Mouse (Mus musculus) gastrocnemius, adult 2 months (tissue): ENCODE measurements around the gene Gm28998. TPM values are rescaled to one million over a fixed set of nuclear protein-coding genes. Genes with fewer than 3 reads are reported as not detected.
"Not testable (repeated sequence)": the region's sequence is repeated elsewhere in the genome, so short reads cannot be mapped to it uniquely, and the experiment has no call there.

Source experiments
- DNase-seq: peaks from one replicate; pipeline ENCODE4 v3.0.0; 2022
- H3K27ac ChIP-seq: fragments of 200-600 bp; 2 replicates; pipeline ENCODE4 v1.8.1; 2022; ENCODE audit warnings: mild to moderate bottlenecking
- H3K4me3 ChIP-seq: fragments of 200-600 bp; 2 replicates; pipeline ENCODE4 v1.8.1; 2022; ENCODE audit warnings: mild to moderate bottlenecking, moderate library complexity
- intact Hi-C: fragments of 180-260 bp; cut with DNase I; formaldehyde crosslinking; loops from one replicate; pipeline ENCODE4 v1.15.1; 2025
- long read RNA-seq, 2 experiments: library from polyadenylated mRNA; stranded (forward); transcript quantifications; one replicate each; pipeline ENCODE4 v2.0.0; 2021
- total RNA-seq, 2 experiments: library from RNA; stranded (reverse); gene quantifications; 2 replicates each; pipeline ENCODE4 v1.2.3; 2021

Gene Gm28998
- total RNA-seq: not detected
- long read RNA-seq, experiment 1: 0 reads
- long read RNA-seq, experiment 2: 0 reads

DNA sequence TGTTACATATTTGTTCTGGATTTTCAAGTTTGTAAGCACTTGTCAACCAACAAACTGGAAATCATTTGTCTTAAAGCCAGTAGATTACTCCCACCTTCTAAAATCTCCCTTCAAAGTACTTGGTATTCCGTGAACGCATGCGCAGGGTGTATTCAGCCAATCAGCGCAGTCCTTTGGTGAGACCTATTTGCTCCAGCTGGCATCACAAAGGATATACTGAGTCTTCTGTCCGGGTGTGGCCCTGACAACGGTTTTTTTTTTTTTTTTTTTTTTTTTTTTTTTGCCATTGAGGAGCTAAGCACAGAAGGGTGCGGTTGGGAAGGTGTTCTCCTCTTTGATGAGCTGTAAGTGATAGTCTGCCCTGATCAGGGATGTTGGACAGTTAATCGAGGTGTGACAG lies at the start of gene Gm28998:
Gm28998 (plus strand) TSS at position 301 of the 400 bp plus-strand sequence.
- H3K4me3 ChIP-seq, H3K27ac ChIP-seq, intact Hi-C loops, DNase-seq: not testable (repeated sequence)

Other genes starting within 250 kb of the Gm28998 start
- gene Gm21244, start 84.5 kb upstream of the Gm28998 start, total RNA-seq: not detected
- gene Gm21788, start 151.2 kb downstream of the Gm28998 start, total RNA-seq: not detected